Mouse (Mus musculus) bone marrow, adult 2 months (tissue): Measurements from ENCODE around the gene Golgb1. TPM values are rescaled to one million over a fixed set of nuclear protein-coding genes. Genes with fewer than 3 reads are reported as not detected.
"Not testable (repeated sequence)": the region's sequence is repeated elsewhere in the genome, so short reads cannot be mapped to it uniquely, and the experiment has no call there.

Experiments
- H3K27ac ChIP-seq: fragments of 200-500 bp; 2 replicates; pipeline ENCODE4 v1.5.1; 2012; ENCODE audit warnings: low read depth, mild to moderate bottlenecking, control low read depth, inconsistent platforms, low read length; ENCODE audit not compliant: control insufficient read depth, poor library complexity, insufficient read depth
- H3K4me1 ChIP-seq: fragments of 200-500 bp; 2 replicates; pipeline ENCODE4 v1.6.1; 2011; ENCODE audit warnings: low read length; ENCODE audit not compliant: control insufficient read depth, insufficient read depth
- H3K4me3 ChIP-seq: fragments of 200-500 bp; replicated peaks from 2 replicates; pipeline ENCODE3; 2011; ENCODE audit warnings: mild to moderate bottlenecking, low read depth, low read length, control low read depth; ENCODE audit not compliant: control insufficient read depth
- CTCF ChIP-seq: fragments of 200-500 bp; IDR thresholded peaks from 2 replicates; pipeline ENCODE4 v1.5.1; 2011; ENCODE audit warnings: low read length, control low read depth; ENCODE audit not compliant: control insufficient read depth, insufficient read depth
- POLR2A ChIP-seq: fragments of 200-500 bp; IDR thresholded peaks from 2 replicates; pipeline ENCODE4 v1.6.1; 2011; ENCODE audit warnings: low read depth, mild to moderate bottlenecking, control low read depth, low read length, borderline replicate concordance; ENCODE audit not compliant: control insufficient read depth
- whole genome bisulfite sequencing: fragments of 180-500 bp; shearing (Covaris S2); methylation state at CpG from one replicate; pipeline ENCODE4 v1.1.7; 2018; 5-methylcytosine and 5-hydroxymethylcytosine counted together
- polyA plus RNA-seq: library from polyadenylated mRNA; stranded (reverse); fragments of >200 nt; gene quantifications from 2 replicates; pipeline ENCODE4 v1.2.4, GENCODE M21; 2011; ENCODE audit warnings: low replicate concordance; ENCODE audit not compliant: missing spikeins, insufficient read depth, insufficient read length

Golgb1 gene
- 10.4 and 14.5 TPM in 2 replicates for polyA plus RNA-seq

DNA sequence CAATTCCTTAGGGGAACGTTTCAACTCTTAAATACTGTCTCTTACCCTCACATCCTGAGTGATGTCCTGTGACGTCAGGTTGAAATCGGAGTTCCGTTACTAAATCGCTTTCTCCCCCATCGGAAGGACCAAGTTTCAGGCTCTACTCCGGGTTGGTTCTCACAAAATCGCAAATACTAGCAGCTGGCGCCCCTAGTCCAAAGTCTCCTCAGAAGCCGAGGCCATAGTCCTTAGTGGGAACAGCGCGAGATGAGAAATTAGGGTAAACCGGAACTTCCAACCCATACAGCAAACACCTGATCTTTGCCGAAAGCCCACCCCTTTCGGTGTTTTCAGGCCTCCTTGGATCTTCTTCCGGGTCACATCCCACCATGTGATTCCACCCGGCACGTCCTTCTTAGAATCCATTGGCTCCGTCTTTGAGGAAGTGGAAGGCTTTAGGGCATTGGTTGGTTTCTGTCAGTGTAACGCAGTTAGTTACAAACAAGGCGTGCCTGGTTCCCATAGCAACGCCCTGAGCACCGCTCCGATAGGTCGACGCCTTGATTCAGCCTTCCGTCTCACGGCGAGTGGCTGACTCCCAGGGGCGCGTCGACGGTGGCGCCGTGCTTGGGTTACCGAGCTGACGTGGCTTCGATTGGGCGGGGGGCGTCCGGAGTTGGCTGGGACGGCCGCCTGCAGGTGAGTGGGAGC lies at the start of gene Golgb1, which contains the start of gene Eaf2:
Gene Golgb1, plus strand, starts transcription at position 558 of the 693 bp plus-strand sequence.
Gene Eaf2, minus strand, starts transcription at position 421 of the 693 bp plus-strand sequence.
- H3K4me3 ChIP-seq, result peak within 1 kb of the TSS; percentile 82
- WGBS, result under 1% methylated on average over 43 of the region's 43 CpGs
- no peaks in the 10 kb centered on the region for H3K4me1 ChIP-seq
- H3K27ac ChIP-seq, result peak within 1 kb of the TSS; percentile 79
- TF ChIP-seq CTCF (no peak), POLR2A (peak; percentile 62; the same call in 1 of the 2 replicates)

DNA sequence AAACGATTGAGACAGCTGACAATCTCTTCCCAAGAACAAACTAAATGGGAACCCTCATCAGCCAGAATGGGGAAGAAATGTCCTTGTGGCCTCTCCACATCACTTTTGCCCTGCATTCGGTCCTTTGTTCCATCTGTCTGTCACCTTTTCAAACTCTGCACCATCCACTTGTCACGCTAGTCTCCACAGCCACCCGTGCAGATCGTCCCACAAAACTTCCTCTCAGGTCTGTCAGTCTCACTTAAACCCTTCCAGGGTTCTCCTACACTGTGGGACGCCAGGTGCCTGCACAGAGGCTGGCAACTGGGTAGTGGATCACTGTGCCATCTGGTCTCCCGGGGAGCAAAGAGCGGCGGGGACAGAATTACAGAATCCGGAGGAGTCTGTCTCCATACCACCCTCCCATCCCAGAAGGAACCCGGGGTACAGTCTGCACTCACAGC lies 47.3 kb upstream of the Golgb1 start:
- Histone ChIP-seq H3K27ac (no peak overlapping the region), H3K4me3 (peak overlapping the region; percentile 97), H3K4me1 (no peaks in the 10 kb centered on the region)
- WGBS, result 7% methylated on average over 11 of the region's 11 CpGs
- no peak for TF ChIP-seq POLR2A

DNA sequence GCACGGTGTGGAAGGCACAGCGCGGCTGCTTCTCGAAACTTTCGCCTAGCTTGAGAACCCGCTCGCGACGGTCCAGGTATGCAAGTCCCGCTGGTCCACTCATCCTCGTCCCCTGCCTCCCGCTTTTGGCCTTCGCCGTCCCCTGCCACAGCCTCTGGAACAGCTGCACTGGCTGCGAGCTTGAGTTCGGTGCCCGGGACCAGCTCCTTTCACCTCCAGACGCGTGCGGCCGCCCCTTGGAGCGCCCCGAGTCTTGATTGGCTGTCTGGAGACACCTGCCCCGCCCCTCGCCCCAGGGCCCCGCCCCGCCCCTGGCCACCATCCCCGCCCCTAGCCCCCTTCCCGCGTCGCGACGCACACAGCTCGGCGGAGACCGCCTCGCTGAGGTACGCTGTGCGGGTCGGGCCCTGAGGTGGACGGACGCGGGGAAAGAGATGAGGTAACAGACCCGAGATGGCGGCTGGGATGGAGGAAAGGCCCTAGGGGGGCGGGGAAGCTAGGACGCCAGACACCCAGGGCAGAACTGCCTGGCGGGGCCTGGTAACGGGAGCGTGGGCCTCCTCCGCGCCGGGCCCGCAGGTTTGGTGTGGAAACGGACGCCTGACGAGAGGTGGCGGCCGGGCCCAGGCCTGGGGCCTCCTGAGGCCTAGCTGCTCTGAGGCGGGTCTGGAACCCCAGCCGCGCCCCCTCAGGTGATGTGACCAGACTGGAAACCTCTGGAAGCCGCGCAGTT lies 46.7 kb upstream of the Golgb1 start, which contains the start of gene Iqcb1:
Gene Iqcb1, plus strand, starts transcription at position 332 of the 733 bp plus-strand sequence.
- Histone ChIP-seq H3K4me1 (no peaks in the 10 kb centered on the region), H3K4me3 (peak within 1 kb of the TSS; percentile 98), H3K27ac (peak within 1 kb of the TSS; percentile 42; the same call in 1 of the 2 replicates)
- under 1% methylated on average over 64 of the region's 64 CpGs for WGBS
- TF ChIP-seq CTCF (no peak), POLR2A (peak; percentile 61; the same call in 1 of the 2 replicates)

DNA sequence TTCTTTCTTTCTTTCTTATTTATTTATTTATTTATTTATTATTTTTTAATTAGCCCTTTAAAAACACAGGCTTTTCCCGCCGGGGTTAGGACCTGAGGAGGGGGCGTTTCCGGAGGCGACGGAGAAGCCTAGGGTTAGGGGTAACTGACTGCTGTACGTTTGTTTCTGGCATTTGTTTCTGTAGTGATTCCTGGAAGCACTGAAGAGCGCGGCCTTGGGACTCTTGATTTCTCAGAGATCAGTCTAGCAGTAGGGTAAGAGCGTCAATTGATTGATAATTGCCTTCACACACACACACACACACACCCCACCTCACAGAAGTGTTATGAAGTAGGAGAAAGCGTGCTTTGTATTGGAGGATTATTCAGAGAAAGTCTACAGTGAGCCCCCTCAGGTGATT lies 46.1 kb upstream of the Golgb1 start:
- peak overlapping the region; percentile 30 for H3K4me3 ChIP-seq
- no peaks in the 10 kb centered on the region for H3K4me1 ChIP-seq
- WGBS, result 20% methylated on average over 11 of the region's 11 CpGs
- TF ChIP-seq CTCF, result no peak
- no peak for TF ChIP-seq POLR2A
- H3K27ac ChIP-seq, result no peak overlapping the region

DNA sequence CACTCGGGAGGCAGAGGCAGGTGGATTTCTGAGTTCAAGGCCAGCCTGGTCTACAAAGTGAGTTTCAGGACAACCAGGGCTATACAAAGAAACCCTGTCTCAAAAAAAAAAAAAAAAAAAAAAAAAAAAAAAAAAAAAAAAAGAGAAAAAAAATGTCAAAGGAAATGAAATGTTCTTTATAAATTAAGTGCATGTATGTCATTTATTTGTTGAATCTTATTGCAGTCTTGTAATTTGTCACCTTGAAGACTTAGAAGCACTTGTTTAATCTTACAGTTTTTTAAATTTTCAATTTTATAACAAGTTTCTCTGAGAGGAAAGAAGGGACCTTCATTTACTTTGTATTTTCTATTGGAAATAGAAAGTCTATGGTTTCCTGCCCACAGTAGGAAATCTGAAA lies 28.0 kb upstream of the Golgb1 start:
- WGBS, result 88% methylated on average over 1 of the region's 1 CpGs
- H3K4me3 ChIP-seq, H3K27ac ChIP-seq, H3K4me1 ChIP-seq: not testable (repeated sequence)

DNA sequence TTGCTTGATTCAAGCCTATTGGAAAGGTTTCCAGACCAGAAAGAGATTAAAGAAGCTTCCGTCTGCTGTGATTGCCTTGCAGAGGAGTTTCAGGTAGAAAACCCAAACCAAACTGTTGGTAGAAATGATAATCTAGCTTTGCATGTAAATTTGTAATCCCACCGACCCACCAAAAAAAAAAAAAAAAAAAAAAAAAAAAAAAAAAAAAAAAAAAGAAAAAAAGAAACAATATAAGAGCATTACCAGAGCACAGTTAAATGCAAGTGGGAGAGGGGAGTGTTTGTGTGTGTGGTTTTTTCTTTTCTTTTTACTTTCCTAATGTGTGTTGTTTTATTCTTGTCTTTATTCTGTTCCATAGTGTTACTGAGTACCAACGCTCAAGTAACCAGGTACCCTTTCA lies 23.7 kb upstream of the Golgb1 start:
- WGBS, result 81% methylated on average over 3 of the region's 3 CpGs
- H3K27ac ChIP-seq, result no peak overlapping the region
- H3K4me3 ChIP-seq, result no peak overlapping the region
- H3K4me1 ChIP-seq, result no peaks in the 10 kb centered on the region
- TF ChIP-seq CTCF (no peak), POLR2A (no peak)

DNA sequence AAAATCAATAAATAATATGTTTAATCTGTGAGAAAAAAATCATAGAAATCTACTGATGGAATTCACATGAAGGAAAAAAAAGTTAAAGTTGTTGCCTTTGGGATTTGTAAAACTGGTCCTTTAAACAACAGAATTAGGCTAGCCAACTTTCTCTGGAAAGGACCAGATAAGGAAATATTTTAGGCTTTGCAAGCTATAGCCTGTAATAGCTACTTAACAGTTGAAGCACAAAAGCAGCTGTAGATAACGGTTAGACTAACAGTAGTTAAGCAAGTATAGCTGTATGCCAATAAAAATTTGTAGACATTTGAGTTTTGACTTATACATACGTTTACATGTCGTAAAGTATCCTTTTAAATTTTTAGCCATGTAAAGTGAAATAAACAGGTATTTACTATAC lies 11.4 kb upstream of the Golgb1 start:
- H3K4me3 ChIP-seq, result no peak overlapping the region
- H3K27ac ChIP-seq, result no peak overlapping the region
- TF ChIP-seq CTCF (no peak), POLR2A (no peak)
- no peaks in the 10 kb centered on the region for H3K4me1 ChIP-seq
- WGBS, result 68% methylated on average over 3 of the region's 3 CpGs

DNA sequence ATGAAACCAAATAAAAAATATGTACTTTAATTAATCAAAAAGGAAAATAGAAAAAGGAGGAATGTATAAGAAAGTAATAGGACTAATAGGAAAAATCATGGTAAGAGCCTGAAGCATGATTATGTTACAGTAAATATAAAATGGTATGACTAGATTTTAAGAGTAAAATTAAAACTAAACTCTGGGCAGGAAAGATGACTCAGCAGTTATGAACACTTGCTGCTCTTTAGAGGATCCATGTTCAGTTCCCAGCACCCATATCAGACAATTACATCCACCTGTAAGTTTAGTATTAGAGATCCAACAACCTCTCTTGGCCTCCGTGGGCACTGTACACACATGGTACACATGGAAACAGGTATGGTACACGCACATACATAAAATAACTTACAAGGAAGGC lies 5.5 kb upstream of the Golgb1 start:
- H3K4me3 ChIP-seq, result no peak overlapping the region
- 84% methylated on average over 2 of the region's 2 CpGs for WGBS
- no peaks in the 10 kb centered on the region for H3K4me1 ChIP-seq
- no peak overlapping the region for H3K27ac ChIP-seq
- TF ChIP-seq POLR2A (no peak), CTCF (no peak)

DNA sequence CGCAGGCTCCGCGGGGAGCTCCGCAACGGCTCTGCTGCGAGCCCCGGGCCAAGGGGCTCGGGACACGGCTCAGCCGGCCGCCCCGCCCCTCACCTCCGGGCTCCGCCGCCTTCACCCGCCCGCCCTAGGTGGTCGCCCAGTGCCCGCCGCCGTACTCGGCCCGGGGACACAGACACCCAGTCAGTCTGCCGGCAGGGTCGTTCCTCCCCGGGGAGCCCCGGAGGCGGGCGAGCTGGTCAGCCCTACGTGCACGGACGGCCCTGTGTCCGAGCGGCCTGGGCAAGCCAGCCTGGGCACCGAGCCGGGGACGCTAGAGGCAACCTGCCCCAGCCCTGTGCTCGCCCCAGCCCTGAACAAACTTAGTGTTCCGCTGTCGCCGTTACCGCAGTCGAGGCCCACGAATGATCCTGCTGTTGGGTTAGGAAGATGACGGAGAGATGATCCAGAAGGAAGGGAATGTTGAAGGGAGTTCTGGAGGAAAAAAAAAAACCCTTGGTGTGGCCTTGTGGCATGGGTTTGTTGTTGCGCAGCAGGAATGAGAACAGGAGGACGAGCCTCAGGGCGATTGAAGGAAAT lies 424 bp downstream of the Golgb1 start:
- TF ChIP-seq POLR2A (peak; percentile 2; the same call in 1 of the 2 replicates), CTCF (no peak)
- peak overlapping the region; percentile 54; the same call in 1 of the 2 replicates for H3K27ac ChIP-seq
- under 1% methylated on average over 48 of the region's 48 CpGs for WGBS
- H3K4me3 ChIP-seq, result peak overlapping the region; percentile 82
- H3K4me1 ChIP-seq, result no peaks in the 10 kb centered on the region
